Mouse (Mus musculus) adrenal gland, postnatal 14 days (tissue): ENCODE results near the gene Icam5. TPM values are rescaled to one million over a fixed set of nuclear protein-coding genes. Genes with fewer than 3 reads are reported as not detected.
"Not testable (repeated sequence)": the region's sequence is repeated elsewhere in the genome, so short reads cannot be mapped to it uniquely, and the experiment has no call there.

Experiments used
- DNase-seq: peaks from one replicate; pipeline ENCODE4 v3.0.0; 2021; ENCODE audit warnings: mixed read lengths
- long read RNA-seq, 2 experiments: library from polyadenylated mRNA; stranded (forward); transcript quantifications; one replicate each; pipeline ENCODE4 v2.0.0; 2021
- total RNA-seq: library from RNA; stranded (reverse); gene quantifications from 2 replicates; pipeline ENCODE4 v1.2.3, GENCODE M21; 2021

Gene Icam5
- total RNA-seq: 0.74 and 0.90 TPM in 2 replicates
- long read RNA-seq, experiment 1, partial matches to known transcripts: 0 of 2 reads
- long read RNA-seq, experiment 1, other reads (novel, unspliced or antisense): 1 of 2 reads
- long read RNA-seq, experiment 2, partial matches to known transcripts: 1 of 3 reads
- long read RNA-seq, experiment 2, other reads (novel, unspliced or antisense): 0 of 3 reads

DNA sequence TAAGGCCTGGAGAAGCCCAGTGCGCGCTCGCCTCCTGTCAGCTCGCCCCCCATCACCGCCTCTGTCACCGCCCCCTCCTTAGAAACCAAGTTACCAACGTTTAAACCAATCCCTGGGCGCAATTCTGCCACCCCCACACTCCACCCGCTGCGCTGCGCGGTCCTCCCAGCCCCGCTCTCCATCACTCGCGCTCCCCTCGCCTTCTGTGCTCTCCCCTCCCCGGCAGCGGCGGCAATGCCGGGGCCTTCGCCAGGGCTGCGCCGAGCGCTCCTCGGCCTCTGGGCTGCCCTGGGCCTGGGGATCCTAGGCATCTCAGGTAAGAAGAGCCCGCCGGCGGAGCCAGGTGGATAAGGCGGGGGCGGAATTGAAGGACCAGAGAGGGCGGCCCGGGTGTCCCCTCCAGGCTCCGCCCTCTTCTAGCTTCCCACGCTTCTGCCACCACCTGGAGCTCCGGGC is at the start of gene Icam5:
TSS of gene Icam5 (plus strand) at position 178 of the 456 bp plus-strand sequence.
- peak; percentile 47 for DNase-seq

DNA sequence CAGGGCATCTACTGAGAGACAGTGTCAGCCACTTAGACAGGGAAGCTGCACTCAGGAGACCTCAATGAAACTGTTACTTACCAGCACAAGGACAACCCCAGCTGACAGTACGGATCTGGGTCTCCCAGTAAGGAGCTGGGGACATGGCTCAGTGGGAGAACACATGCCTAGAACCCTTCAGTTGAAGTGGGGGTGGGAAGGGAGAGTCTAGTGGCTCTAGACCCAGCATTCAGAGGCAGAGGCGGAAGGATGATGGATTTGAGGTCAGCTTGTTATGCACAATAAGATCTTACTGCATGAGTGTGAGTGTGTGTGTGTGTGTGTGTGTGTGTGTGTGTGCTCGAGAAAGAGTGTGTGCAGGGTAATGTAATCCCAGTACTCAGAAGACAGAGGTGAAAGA is 49.7 kb upstream of the Icam5 start:
- no peak for DNase-seq

DNA sequence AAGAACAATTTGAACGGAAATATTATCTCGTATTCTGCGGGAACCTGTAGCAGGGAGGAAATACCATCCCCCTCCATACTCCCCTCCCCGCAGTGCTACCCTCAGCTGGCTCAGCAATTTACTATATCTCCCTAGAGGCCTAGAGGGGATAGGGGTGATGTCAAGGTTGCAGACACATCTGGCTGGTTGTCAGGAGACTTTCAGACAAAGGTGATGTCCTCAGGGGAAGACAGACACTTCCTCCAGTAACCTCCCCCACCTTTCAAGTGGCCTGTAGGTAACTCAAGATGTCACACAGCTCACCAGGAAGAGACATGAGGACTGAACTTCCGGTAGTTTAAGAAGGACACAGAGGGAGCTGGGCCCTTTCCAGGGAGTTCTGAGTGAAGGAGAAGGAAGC is 48.7 kb upstream of the Icam5 start:
- no peak for DNase-seq

GRCm38 (mm10) chr9:20986952-20987686 is 44.8 kb upstream of the Icam5 start:
- no peak for DNase-seq

DNA sequence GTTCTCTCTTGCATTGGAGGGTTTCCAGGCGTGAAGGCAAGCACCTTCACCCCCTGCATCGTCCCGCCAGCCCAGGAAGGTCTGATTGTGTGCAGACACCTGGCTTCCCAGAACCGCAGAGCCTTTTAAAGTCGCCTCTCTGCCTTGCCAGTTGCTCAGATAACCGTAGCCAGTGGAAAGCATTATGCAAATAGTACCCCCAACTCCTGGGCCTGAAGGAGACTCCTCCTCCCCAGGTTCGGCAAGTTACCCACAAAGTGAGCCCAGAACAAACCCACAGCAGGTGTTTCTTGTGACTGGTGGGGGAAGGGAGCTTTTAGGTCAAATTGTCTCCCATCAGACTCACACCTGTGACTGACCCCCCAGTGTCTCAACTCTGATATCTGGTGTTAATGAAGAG is 43.9 kb upstream of the Icam5 start:
- DNase-seq: no peak

DNA sequence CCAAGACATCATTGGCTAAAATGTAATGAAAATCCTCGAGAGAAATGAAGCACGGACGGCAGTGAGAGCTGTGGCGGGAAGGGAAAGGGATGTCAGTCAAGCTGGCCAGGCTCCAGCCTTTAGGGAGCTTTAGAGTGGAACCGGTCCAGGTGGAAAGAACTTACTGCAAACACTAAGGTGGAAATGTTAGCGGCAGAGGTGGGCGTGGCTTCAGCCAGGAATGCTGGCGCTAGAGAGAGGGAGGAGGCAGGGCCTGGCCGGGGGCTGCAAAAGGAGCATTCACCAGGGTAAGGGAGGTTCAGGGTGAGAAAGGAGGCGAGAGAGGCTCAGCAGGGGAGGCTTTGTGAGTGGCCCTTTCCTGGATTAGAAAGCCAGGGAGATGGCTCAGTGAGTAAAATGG is 41.0 kb upstream of the Icam5 start:
- DNase-seq: no peak

GRCm38 (mm10) chr9:20991587-20991986 is 40.3 kb upstream of the Icam5 start:
- no peak for DNase-seq

DNA sequence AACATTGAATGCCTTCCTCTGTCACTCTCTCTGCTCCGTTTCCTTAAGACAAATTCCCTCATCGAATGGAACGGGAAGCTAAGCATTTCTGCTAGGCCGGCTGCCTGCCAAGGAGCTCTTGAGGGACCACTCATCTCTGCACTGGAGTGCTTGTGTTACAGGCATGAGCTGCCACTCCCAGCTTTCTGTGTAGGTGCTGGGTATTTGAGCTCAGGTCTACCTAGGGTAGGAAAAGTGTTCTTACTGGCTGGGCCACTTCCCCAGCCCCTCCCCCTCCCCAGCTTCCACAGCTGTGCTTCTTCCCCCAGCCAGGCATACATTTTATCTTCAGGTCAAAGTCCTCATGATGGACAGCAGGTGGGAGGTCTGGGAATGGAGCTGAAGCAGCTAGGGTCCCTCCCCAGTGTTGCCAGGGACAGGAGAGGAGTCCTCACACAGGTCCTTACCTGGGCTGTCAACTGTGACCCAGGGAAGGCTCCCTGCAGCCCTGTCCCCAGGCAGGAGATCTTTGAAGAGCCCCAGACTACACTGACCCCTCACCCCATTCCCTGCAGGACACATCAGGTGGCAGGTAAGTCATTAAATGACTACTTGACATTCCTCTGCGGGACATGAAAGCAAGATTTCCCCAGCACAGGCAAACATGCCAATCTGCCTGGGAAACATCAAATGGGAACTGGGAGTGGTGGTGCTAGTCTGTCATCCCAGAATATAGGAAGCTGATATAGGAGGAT is 38.5 kb upstream of the Icam5 start:
- DNase-seq: no peak

DNA sequence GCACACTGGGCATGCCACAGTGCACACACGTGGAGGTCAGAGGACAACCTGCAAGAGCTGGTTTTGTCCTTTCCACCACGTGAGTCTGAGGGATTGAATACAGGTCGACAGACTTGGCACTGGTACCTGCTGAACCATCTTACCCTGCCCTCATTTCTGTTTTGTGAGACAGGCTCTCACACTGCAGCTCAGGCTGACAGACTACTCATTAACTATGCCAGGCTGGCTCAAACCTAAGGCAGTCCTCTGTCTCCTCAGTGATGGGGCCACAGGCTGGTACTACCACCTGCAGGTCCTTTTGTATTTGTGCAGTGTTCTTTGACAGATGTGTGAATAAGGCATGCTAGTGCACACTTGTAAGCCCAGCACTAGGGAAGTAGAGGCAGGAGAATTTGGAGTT is 36.8 kb upstream of the Icam5 start:
- DNase-seq: no peak

DNA sequence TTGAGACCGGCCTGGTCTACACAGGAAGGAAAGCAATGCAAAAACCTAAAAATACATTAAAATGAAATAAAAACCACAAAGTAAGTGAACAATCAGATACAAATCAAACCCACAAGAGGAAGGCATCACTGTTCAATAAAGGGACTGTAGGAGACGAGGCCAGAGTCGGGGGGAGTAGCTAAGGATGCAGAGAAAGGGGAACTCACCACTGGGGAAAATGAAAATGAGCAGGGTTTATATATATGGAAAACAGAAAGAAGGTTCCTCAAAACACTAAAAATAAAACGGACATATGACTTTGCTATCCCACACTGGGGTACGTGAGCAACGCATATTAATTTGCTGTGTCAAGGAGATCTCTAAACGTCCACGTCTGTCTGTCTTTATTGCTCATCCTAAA is 34.8 kb upstream of the Icam5 start:
- no peak for DNase-seq

GRCm38 (mm10) chr9:20998337-20998736 is 33.5 kb upstream of the Icam5 start:
- not testable (repeated sequence) for DNase-seq

- DNase-seq: peak; percentile 44
These were observed 31.1 kb upstream of the Icam5 start for GRCm38 (mm10) chr9:21000811-21001210.

GRCm38 (mm10) chr9:21001651-21002200 is 30.1 kb upstream of the Icam5 start:
- no peak for DNase-seq

DNA sequence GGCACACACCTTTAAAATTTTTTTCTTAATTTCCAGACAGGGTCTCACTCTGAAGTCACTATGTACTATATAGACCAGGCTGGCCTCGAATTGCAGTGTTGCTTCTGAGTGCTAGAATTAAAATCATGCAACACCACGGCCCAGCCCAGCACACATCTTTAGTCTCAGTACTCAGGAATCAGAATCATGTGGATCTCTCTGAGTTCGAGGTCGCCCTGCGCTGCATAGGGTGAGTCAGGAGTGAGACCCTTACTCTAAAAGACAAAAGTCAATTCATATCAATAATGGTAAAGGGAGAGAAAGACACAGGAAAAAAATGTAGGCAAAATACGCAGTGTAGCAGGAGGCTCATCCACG is 29.6 kb upstream of the Icam5 start:
- DNase-seq: no peak

DNA sequence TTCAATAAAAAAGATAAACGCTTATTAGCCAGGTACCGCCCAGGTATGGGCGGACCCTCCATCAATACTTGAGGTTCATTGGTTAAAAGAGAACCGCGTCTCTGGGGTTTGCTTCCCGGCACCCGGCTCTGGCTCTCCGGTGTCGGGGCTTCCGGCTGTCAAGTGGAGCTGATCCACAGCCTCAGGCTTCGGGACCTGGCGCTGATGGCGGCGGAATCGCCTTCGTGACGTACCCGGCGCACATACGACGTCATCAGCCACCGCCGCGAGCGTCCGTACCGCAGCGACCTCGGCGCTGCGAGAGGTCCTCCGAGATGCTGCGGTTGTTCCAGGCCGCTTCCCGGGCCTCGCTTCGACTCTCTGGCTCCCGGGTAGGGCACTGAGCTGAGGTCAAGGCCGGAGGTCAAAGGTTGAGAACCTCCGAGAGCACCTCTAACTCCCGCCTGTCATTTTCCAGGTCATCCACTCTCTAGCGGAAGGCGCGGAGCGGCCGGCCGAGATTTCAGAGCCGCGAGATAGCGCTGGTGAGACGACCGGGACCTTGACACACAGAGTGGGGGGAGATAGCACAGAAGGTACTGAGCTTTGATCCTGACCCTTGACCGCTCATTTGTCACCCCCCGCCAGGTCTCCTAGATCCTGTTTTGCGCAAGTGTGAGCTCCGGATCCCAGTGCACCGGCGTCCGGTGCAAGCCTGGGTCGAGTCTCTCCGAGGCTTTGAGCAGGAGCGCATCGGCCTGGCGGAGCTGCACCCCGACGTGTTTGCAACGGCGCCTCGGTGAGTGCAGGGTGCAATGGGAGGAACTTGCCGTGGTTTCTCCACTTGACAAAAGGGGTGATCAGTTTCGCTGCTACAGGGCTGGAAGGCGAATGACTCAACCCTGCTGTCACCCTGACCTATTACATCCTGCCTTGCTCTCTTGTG is 29.0 kb upstream of the Icam5 start, which contains the start of gene Mrpl4:
TSS of gene Mrpl4 (plus strand) at position 112 of the 925 bp plus-strand sequence.
- DNase-seq: peak; percentile 93

DNA sequence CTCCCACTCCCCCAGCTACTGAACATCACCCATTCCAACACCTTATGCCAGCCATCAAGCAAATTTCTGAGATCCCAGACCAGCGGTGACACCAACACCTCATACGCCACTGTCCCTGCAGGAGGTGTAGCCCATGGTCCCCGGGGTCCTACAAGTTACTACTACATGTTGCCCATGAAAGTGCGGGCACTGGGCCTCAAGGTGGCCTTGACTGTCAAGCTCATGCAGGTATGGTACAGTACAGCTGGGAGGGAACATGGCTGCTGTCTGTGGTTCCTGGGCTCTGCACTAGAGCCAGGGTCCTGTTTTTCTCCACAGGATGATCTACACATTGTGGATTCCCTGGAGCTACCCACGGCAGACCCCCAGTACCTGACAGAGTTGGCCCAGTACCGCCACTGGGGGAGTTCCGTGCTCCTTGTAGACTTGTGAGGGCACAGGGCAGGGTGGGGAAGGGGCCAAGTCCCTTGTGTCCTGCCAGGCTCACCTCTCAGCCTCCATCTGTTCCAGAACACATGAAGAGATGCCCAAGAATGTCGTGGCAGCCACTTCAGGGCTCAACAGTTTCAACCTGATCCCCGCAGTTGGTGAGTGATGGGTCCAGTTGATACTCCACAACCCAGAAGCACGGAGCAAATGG is 24.4 kb upstream of the Icam5 start:
- no peak for DNase-seq

GRCm38 (mm10) chr9:21008007-21008406 is 23.9 kb upstream of the Icam5 start:
- no peak for DNase-seq

DNA sequence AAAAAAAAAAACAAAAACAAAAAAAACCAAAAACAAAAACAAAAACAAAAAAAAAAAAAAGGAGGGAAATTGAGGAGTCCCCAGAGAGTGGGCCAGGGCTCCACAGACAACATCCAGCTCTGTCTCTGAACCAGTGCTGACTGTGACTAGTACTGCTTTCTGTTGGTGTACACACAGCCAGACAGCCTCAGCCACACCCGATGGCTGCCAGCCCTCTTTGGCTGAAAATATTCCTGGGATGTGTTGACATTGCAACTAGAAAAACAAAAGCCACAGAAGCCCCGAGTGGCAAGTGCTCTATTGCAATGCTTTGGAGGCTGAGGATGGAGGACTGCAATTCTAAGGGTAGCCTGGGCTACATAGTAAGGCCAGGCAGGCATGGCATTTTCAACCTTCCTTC is 21.5 kb upstream of the Icam5 start:
- DNase-seq: no peak

DNA sequence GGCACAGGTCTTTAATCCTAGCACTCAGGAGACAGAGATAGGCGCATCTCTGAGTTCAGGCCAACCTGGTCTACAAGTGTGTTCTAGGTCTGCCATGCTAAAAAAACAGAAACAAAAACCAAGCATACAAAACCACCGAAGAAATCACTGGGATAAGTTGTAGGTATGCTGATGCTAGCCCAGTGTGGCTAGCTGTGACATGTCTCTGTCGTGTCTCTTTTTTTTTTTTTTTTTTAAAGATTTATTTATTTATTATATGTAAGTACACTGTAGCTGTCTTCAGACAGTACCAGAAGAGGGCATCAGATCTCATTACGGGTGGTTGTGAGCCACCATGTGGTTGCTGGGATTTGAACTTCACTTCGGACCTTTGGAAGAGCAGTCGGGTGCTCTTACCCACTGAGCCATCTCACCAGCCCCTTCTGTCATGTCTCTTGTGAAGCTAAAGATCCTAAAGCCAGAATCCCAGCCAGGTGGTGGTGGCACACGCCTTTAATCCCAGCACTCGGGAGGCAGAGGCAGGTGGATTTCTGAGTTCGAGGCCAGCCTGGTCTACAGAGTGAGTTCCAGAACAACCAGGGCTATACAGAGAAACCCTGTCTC is 20.8 kb upstream of the Icam5 start:
- DNase-seq: not testable (repeated sequence)

DNA sequence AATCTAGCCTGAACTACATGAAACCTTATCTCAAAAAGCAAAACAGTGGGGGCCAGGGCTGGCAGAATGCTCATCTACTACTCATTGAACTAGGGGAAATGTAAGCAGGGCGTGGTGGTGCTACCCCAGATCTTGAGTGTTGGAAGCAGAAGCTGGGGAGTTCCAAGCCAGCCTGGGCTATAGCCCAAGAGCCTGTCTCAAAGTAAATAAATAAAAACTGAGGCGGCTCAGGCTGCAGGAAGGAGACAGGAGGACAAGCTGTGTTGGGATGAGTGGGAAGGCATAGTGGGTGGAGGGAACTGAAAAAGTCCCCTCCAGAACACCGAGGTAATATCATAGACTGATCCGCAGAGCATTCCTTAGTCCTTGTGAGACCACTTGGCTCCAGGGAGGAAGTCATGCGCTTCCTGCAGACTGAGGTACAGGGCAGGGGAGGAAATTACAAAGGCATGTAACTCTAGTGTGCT is 20.0 kb upstream of the Icam5 start:
- no peak for DNase-seq

DNA sequence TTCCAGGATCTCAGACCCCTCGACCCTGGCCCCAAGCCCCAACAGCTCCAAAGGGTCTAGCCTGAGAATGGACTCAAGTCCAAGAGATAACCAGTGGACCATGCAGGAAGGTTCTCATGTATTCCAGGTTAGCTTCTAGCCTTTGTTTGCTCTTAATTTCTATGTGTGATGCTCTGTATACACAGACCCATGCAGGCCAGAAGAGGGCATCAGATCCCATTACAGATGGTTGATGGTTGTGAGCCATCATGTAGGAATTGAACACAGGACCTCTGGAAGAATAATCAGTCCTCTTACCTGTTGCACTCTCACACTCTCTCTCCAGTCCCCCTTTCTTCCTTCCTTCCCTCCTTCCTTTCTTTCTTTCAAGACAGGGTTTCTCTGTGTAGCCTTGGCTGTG is 19.5 kb upstream of the Icam5 start:
- no peak for DNase-seq
